Mouse (Mus musculus): ENCODE measurements around the gene Ctnnbl1.
A peak's percentile ranks its signal among the peaks of the same experiment; 100 is the strongest.

Gene Ctnnbl1

GRCm38 (mm10) chr2:157736854-157737850 is at the start of gene Ctnnbl1:
Gene Ctnnbl1, plus strand, starts transcription at chr2:157737401.
- DNase-seq (ENCODE audit: low read depth, low spot score), result peak; percentile 100

- DNase-seq (ENCODE audit: low read depth, low spot score), result no peak
Observed at GRCm38 (mm10) chr2:157687506-157687905, 49.7 kb upstream of the Ctnnbl1 start.

- no peak for DNase-seq (ENCODE audit: low read depth, low spot score)
Observed at GRCm38 (mm10) chr2:157691266-157692105, 45.7 kb upstream of the Ctnnbl1 start.

DNA sequence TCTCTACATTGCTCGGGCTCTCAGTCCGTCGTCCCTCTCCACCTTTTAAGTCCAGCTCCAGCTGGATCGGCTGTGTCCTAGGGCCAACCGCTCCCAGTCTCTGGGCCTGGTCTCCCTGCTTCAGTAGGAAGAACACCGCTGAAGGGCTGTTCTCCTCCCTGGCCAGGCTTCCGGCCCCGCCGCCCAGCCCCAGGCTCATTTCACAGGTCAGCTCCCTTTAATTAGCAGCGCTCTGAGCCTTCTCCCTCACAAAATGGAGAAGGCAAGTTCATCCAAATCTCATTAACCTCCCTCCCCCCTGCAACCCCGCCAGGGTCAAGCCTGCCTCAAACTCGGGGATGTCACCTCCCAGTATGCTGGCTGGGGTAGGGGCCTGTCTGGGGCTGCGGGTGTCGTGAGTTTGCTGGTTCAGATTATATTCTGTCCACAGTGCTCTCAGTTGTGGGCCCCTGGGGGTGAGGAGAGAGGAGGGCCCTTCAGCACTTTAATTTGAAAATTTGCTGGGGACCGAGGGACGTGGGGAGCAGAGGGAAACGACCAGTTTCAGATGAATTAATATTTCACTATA is 44.8 kb upstream of the Ctnnbl1 start:
- DNase-seq (ENCODE audit: low read depth, low spot score), result no peak

- DNase-seq (ENCODE audit: low read depth, low spot score), result no peak
Observed at GRCm38 (mm10) chr2:157693576-157693975, 43.6 kb upstream of the Ctnnbl1 start.

DNA sequence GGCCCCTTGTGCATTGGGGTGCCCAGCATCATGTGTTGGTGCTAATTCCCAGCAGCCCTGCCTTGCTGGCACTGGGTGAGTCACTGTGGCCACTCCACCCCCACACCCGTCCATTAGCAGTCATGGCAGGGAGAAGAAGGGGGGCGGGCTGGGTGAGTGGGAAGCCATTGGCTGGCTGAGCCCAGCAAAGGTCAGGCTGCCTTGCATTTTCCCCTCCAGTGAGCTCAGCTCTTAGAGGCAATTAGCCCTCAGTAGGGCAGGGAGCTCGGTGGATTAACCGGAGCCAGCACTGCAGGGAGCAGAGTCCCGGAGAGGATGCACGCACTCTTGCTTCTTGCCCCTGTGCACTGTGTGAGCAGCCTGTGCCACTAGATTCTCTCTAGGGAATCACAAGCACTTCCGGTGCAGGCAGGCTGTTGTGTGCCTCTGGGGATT is 40.9 kb upstream of the Ctnnbl1 start:
- DNase-seq (ENCODE audit: low read depth, low spot score), result no peak

GRCm38 (mm10) chr2:157703155-157703554 is 34.0 kb upstream of the Ctnnbl1 start:
- DNase-seq (ENCODE audit: low read depth, low spot score), result no peak

DNA sequence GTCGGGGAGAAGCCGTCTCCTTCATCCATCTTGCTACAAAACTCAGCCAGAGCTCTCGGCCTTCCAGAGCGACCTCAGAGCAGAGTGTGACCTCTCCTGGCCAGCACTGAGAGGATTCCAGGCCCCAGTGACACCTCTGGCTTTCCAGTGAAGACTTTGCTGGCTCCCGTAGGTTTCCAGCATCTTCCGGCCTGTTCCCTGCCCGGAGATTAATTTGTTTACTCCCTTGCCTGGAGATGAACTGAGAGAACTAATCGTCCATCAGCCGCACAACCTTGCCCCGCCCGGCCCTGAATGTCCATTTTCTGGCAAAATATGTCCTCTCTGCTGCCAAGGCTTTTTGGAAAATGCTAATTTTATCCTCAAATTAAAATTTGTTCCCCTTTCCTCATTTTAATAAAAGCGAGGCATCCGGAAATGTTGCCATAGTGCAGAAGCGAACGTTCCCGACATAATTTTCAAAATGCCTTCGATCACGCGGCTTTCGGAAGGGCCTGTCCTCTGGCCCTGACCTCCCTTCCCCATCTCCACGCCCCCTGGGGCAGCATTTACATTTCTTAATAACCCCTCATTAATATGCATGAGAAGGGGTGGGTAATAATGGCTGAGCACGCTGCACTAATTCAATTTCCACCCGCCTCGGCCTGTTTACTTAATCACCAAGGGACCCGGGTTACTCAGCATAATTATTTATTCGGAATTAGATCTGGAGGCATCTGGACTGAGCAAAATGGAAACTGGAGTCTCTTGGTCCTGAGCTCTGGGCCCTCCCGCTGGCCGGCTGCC is 32.0 kb upstream of the Ctnnbl1 start:
- DNase-seq (ENCODE audit: low read depth, low spot score), result no peak

- no peak for DNase-seq (ENCODE audit: low read depth, low spot score)
Observed at GRCm38 (mm10) chr2:157705777-157706158, 31.4 kb upstream of the Ctnnbl1 start.

- no peak for DNase-seq (ENCODE audit: low read depth, low spot score)
Observed at GRCm38 (mm10) chr2:157707191-157707923, 29.8 kb upstream of the Ctnnbl1 start.

- no peak for DNase-seq (ENCODE audit: low read depth, low spot score)
Observed at GRCm38 (mm10) chr2:157712677-157713076, 24.5 kb upstream of the Ctnnbl1 start.

GRCm38 (mm10) chr2:157715586-157716191 is 21.5 kb upstream of the Ctnnbl1 start:
- DNase-seq (ENCODE audit: low read depth, low spot score), result no peak

DNA sequence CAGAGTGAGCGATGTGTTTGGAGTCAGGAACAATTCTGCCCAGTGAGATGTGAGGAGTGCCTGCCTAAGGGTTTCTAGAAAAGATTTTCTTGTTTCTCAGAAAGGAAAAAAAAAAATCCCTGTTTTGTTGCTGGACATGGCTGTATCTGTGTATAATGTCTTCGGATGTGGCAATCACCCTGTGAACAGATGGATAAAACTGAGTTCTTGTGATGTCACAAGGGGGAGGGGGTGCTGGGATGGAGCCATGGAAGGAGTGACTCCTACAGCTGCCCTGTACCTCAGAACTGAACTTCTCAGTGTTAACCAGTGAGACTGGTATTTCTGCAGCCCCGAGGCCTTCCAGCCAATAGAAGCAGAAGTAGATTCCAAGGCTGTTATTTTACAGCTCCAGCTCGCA is 18.8 kb upstream of the Ctnnbl1 start:
- no peak for DNase-seq (ENCODE audit: low read depth, low spot score)

DNA sequence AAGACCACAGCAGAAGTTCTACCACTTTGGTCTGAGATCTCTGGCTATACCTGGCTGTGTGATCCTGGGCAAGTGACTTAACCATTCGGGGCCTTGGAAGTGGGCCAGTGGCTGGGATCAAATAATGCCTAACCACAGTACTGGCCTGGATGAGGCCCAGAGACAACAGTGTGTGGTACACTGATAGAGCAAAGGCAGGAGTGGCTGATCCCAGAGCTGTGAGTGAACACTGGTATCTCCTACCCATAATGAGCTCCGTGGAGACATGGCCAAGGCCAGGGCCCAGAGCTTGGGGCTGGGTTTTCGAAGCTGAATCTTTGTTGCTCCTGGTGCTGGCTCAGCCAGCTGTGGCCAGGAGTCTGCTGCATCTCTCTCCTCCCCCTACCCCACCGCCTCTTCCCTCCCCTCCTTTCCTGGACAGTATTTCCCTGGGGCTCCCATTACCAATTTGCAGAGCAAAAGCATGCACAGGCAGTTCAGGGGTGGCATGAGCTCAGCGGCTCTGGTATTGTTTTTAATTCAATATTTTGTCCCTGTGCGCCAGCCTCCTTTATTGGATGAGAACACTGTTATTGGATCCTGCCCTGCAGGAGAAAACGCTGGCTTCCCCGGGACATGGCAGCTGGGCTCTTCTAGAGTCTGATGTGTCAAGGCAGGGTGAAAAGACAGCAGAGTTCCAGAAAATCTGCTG is 13.2 kb upstream of the Ctnnbl1 start:
- no peak for DNase-seq (ENCODE audit: low read depth, low spot score)

DNA sequence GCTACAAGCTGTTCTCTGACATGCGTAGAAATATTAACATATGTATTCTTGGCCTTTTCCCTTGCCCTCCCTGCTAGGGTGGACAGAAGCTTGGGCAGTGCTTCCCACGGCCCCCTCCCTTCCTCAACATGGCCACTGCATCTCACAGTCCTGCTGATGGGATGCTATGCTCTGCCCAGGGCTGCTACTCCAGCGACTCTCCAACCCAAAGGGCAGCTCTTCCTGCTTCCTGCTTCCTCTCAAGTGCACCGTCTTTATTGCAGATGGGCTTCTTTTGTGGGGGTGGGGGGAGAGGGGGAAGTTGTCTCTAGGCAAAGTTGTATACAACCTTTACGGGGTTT is 12.7 kb upstream of the Ctnnbl1 start:
- no peak for DNase-seq (ENCODE audit: low read depth, low spot score)

GRCm38 (mm10) chr2:157744619-157745018 is 7.4 kb downstream of the Ctnnbl1 start:
- no peak for DNase-seq (ENCODE audit: low read depth, low spot score)

- no peak for DNase-seq (ENCODE audit: low read depth, low spot score)
Observed at GRCm38 (mm10) chr2:157745735-157746134, 8.5 kb downstream of the Ctnnbl1 start.

GRCm38 (mm10) chr2:157746558-157746957 is 9.4 kb downstream of the Ctnnbl1 start:
- DNase-seq (ENCODE audit: low read depth, low spot score), result no peak

DNA sequence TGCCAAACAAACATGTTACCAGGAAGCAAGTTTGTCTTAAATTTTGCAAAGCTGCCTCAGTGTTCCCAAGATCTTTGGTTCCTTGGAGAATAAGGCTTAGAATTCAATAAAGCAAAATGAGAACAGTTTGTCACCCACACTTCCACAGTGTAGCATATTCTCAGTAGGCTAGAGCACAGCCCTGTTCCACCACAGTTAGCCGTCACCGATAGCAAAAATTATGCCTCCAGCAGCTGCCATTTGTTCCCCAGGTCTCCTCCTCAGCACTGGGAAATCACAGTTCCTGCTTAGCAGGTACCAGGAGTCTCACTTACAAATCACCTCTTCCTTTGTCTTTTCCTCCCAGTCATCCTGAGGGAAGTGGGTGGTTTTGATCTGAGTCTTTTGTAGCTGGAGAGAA is 10.8 kb downstream of the Ctnnbl1 start:
- DNase-seq (ENCODE audit: low read depth, low spot score), result no peak

GRCm38 (mm10) chr2:157750481-157750880 is 13.3 kb downstream of the Ctnnbl1 start:
- no peak for DNase-seq (ENCODE audit: low read depth, low spot score)
